Mouse (Mus musculus) liver, adult 2 months (tissue): Measurements from ENCODE around the gene Tha1. TPM values are rescaled to one million over a fixed set of nuclear protein-coding genes. Genes with fewer than 3 reads are reported as not detected.

Source experiments
- DNase-seq: peaks from one replicate; pipeline ENCODE4 v3.0.0-alpha.2; 2011; ENCODE audit warnings: low read depth, low spot score; ENCODE audit errors: extremely low read depth
- H3K27ac ChIP-seq: fragments of 200-500 bp; replicated peaks from 2 replicates; pipeline ENCODE4 v1.5.1; 2012; ENCODE audit warnings: low read depth, mild to moderate bottlenecking, control low read depth, inconsistent platforms, low read length; ENCODE audit not compliant: insufficient read depth
- H3K27me3 ChIP-seq: fragments of 200-500 bp; 2 replicates; pipeline ENCODE4 v1.6.1; 2012; ENCODE audit warnings: mild to moderate bottlenecking, moderate library complexity, low read length, inconsistent platforms; ENCODE audit not compliant: control insufficient read depth, insufficient read depth
- H3K36me3 ChIP-seq: fragments of 200-500 bp; 2 replicates; pipeline ENCODE4 v1.6.1; 2012; ENCODE audit warnings: low read length, inconsistent platforms; ENCODE audit not compliant: control insufficient read depth, insufficient read depth
- H3K4me1 ChIP-seq: fragments of 200-500 bp; 2 replicates; pipeline ENCODE4 v1.6.1; 2011; ENCODE audit warnings: low read length; ENCODE audit not compliant: control insufficient read depth, insufficient read depth
- H3K4me3 ChIP-seq: fragments of 200-500 bp; 2 replicates; pipeline ENCODE4 v1.5.1; 2011; ENCODE audit warnings: low read depth, mild to moderate bottlenecking, control low read depth, low read length, moderate library complexity; ENCODE audit not compliant: insufficient read depth
- H3K79me2 ChIP-seq: fragments of 200-500 bp; 2 replicates; pipeline ENCODE4 v1.6.1; 2012; ENCODE audit warnings: inconsistent platforms, mild to moderate bottlenecking, low read length, moderate library complexity; ENCODE audit not compliant: control insufficient read depth, insufficient read depth
- H3K9ac ChIP-seq: fragments of 200-500 bp; 2 replicates; pipeline ENCODE4 v1.6.1; 2012; ENCODE audit warnings: low read depth, mild to moderate bottlenecking, control low read depth, inconsistent platforms, low read length
- CTCF ChIP-seq: fragments of 200-500 bp; IDR thresholded peaks from 2 replicates; pipeline ENCODE4 v1.5.1; 2011; ENCODE audit warnings: low read depth, low read length, control low read depth
- POLR2A ChIP-seq: fragments of 200-500 bp; IDR thresholded peaks from 2 replicates; pipeline ENCODE4 v1.6.1; 2011; ENCODE audit warnings: low read length, control low read depth; ENCODE audit not compliant: insufficient read depth; ENCODE audit errors: extremely low read depth
- WGBS: fragments of 180-500 bp; shearing (Covaris S2); methylation state at CpG from one replicate; pipeline ENCODE4 v1.1.7; 2018; 5-methylcytosine and 5-hydroxymethylcytosine counted together
- polyA plus RNA-seq: library from polyadenylated mRNA; depleted of rRNA; stranded (reverse); fragments of >200 nt; gene quantifications from 2 replicates; pipeline ENCODE4 v1.2.3, GENCODE M21; 2012; rRNA removed
- total RNA-seq: library from RNA; depleted of rRNA; stranded (reverse); fragments of >200 nt; gene quantifications from 2 replicates; pipeline ENCODE4 v1.2.3, GENCODE M21; 2014; rRNA removed

Tha1 gene
- total RNA-seq (6.1 and 7.4 TPM in 2 replicates), polyA plus RNA-seq (10.0 and 11.4 TPM in 2 replicates)

DNA sequence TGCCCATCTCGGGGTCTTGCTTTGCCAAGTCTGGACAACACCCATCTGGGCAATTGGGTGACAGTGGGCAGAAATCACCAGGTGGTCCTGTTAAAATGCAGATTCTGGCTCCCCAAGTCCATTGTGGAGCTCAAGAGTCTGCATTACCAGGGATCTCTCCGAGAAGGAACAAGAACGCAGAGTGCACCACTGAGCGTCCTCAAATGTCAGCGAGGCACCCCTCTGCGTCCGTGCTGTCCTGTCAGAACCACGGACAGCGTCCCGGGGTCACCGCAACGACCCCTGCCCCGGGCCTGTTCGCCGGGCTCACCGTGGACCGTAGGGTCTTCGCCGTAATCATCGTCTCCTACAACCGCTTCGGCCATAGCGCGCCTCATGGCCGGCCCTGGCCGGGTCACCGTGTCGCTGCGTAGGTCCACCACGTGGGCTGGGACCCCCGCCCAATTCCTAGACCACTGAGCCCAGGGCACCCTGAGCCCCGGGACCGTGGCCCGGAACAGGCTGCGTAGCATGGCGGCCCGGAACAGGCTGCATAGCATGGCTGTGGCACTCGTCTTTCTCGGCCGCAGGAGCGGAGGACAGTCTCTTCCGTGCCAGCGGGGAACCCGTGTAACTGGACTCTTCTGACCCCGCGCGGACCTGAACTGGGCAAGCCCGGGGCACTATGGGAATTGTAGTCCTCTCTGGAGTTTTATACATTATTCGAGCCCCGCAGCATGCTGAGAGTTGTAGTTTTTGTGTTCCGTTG, at the start of gene Tha1:
Gene Tha1, minus strand, starts transcription at position 621 of the 748 bp plus-strand sequence.
- Histone ChIP-seq H3K4me1 (peaks cover 19% of the 10 kb centered on the region), H3K27me3 (no peaks in the 10 kb centered on the region), H3K36me3 (no peaks in the 10 kb centered on the region), H3K9ac (peak within 1 kb of the TSS; percentile 95), H3K4me3 (peak within 1 kb of the TSS; percentile 88), H3K79me2 (no peaks in the 10 kb centered on the region), H3K27ac (peak within 1 kb of the TSS; percentile 75)
- WGBS, result 2% methylated on average over 51 of the region's 51 CpGs
- peak; percentile 76 for DNase-seq
- no peak for TF ChIP-seq CTCF
- peak; percentile 70 for TF ChIP-seq POLR2A

GRCm38 (mm10) chr11:117919211-117919610, 45.9 kb upstream of the Tha1 start:
- Histone ChIP-seq H3K36me3 (no peaks in the 10 kb centered on the region), H3K4me1 (peaks cover 6% of the 10 kb centered on the region; the same call in 1 of the 2 replicates), H3K79me2 (no peaks in the 10 kb centered on the region), H3K4me3 (no peak overlapping the region), H3K27me3 (no peaks in the 10 kb centered on the region), H3K9ac (no peak overlapping the region), H3K27ac (no peak overlapping the region)
- no peak for TF ChIP-seq POLR2A
- no peak for TF ChIP-seq CTCF
- no peak for DNase-seq
- WGBS, result 53% methylated on average over 5 of the region's 5 CpGs

DNA sequence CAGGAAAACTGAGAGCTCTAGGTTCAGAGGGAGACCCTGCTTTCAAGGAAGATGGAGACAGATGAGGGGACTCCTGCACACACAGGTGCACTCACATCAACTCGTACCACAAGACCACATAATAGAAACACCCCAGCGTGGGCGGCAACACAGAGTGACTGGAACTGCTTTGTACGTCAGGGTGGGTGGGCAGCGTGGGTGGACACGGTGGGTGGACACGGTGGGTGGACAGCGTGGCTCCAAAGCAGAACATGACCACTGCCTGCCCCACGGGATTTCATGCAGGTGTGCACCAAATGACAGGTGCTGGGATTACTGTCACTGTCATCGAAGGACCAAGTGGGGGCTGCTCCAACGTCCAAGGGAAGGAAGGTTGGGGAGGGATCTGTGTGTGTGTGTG, 45.3 kb upstream of the Tha1 start:
- H3K4me3 ChIP-seq, result no peak overlapping the region
- 85% methylated on average over 11 of the region's 11 CpGs for WGBS
- peaks cover 6% of the 10 kb centered on the region; the same call in 1 of the 2 replicates for H3K4me1 ChIP-seq
- no peaks in the 10 kb centered on the region for H3K27me3 ChIP-seq
- DNase-seq, result no peak
- H3K36me3 ChIP-seq, result no peaks in the 10 kb centered on the region
- no peak for TF ChIP-seq CTCF
- TF ChIP-seq POLR2A, result no peak
- H3K79me2 ChIP-seq, result no peaks in the 10 kb centered on the region
- H3K9ac ChIP-seq, result no peak overlapping the region
- no peak overlapping the region for H3K27ac ChIP-seq

DNA sequence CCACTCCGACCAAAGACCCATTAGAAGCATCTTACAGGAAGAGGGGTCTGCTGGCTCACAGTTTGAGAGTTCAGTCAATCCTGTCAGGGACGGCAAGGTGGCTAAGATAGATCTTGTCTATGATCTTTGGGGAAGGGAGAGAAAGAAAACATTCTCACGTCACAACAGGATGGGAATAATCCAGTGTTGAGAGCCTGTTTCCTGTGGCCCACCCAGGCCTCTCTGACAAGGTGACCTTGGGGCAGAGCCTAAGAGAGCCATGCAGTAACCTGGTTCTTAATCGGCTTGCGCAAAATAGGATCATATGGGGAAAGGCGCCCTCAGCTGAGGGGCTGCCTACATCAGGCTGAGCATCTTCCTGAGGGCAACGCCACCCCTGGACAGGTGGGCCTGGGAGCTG, 42.6 kb upstream of the Tha1 start:
- 96% methylated on average over 7 of the region's 7 CpGs for WGBS
- Histone ChIP-seq H3K4me1 (peaks cover 6% of the 10 kb centered on the region; the same call in 1 of the 2 replicates), H3K27me3 (no peaks in the 10 kb centered on the region), H3K4me3 (no peak overlapping the region), H3K36me3 (no peaks in the 10 kb centered on the region), H3K9ac (no peak overlapping the region), H3K27ac (no peak overlapping the region), H3K79me2 (no peaks in the 10 kb centered on the region)
- no peak for TF ChIP-seq POLR2A
- TF ChIP-seq CTCF, result no peak
- DNase-seq, result no peak

- peaks cover 6% of the 10 kb centered on the region; the same call in 1 of the 2 replicates for H3K4me1 ChIP-seq
- H3K4me3 ChIP-seq, result no peak overlapping the region
- H3K79me2 ChIP-seq, result no peaks in the 10 kb centered on the region
- no peak overlapping the region for H3K9ac ChIP-seq
- peak; percentile 60 for TF ChIP-seq CTCF
- no peak for TF ChIP-seq POLR2A
- H3K36me3 ChIP-seq, result no peaks in the 10 kb centered on the region
- no peak overlapping the region for H3K27ac ChIP-seq
- DNase-seq, result no peak
- no peaks in the 10 kb centered on the region for H3K27me3 ChIP-seq
- 71% methylated on average over 1 of the region's 1 CpGs for WGBS
These were observed 42.1 kb upstream of the Tha1 start for GRCm38 (mm10) chr11:117915341-117915740.

GRCm38 (mm10) chr11:117914531-117914930, 41.2 kb upstream of the Tha1 start:
- Histone ChIP-seq H3K9ac (no peak overlapping the region; the same call in 1 of the 2 replicates), H3K4me3 (no peak overlapping the region), H3K36me3 (no peaks in the 10 kb centered on the region), H3K27ac (peak overlapping the region; percentile 62), H3K27me3 (no peaks in the 10 kb centered on the region), H3K79me2 (no peaks in the 10 kb centered on the region), H3K4me1 (peaks cover 4% of the 10 kb centered on the region; the same call in 1 of the 2 replicates)
- 28% methylated on average over 12 of the region's 12 CpGs for WGBS
- no peak for TF ChIP-seq POLR2A
- no peak for TF ChIP-seq CTCF
- DNase-seq, result peak; percentile 58
